Mouse (Mus musculus): ENCODE data around the gene Pacrg. TPM values are rescaled to one million over a fixed set of nuclear protein-coding genes. Genes with fewer than 3 reads are reported as not detected.

Gene Pacrg
- total RNA-seq, 2 experiments from 2014 or later: 10.6 to 13.6 TPM

DNA sequence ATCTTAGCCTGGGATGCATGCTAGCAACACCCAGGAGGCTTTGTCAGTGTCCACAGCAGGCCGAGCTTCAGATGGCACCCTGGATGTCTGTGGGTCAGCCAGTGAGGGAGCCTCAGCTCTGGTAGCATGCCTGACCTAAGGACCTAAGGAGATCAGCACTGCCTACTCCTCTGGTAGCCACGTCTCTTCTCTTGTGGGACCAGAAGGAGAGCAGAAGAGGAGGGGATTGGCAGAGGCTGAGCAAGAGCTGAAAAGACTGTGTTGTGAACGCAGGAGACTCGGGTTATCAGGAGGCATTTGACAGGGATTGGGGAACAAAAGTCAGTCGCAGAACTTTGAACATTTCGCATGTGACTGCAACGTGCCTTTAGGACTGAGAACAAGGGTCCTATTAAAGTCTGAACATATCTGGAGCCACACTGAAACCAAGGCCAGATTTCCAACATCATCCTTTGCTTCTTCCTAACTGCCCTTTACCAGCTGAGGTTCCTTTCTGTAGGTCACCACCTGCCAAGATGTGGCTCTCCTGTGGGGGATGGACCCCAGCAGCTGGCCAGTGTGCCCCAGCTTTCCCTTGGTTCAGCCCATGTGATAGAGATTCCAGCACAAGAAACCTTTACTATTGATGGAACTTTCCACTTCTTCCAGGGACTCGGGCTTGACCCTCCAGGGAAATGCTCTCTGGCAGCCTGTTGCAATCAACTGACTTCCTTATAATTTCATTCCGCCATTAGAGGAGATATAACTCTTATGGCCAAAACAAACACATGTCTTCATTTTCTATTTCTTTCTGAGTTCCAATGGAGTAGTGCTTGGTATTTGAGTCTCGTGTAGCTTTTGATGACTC, 329.0 kb downstream of the Pacrg start:
- no peak for DNase-seq (ENCODE audit: extremely low spot score in 1 of 2, low spot score in 2 of 2)
- intact Hi-C loops (cut with DNase I): loop anchor here (10.0 kb wide), 1 partner anchor 224 kb away; no protein-coding TSS in a partner anchor

DNA sequence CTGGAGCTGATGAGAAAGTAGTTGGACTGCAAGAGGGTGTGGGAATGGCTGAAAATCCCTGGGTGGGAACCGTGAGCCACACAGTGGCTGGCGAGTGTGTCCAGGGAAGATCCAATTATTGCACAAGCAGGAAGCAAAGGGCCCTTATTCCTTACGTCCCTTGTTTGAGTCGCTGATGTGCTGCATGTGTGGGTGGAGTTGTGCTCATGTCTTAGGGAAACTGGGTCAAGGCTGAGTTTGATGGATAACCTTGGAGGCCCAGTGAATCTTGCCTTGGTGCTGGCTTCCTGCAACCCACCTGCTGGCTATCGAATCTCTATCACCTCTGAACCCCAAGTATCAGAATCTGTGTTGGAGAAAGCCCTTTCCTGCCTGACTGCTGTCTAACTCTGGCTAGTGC, 329.6 kb downstream of the Pacrg start:
- DNase-seq (ENCODE audit: extremely low spot score in 1 of 2, low spot score in 2 of 2): no peak
- intact Hi-C loops (cut with DNase I): loop anchor here (10.0 kb wide), 1 partner anchor 224 kb away; no protein-coding TSS in a partner anchor

DNA sequence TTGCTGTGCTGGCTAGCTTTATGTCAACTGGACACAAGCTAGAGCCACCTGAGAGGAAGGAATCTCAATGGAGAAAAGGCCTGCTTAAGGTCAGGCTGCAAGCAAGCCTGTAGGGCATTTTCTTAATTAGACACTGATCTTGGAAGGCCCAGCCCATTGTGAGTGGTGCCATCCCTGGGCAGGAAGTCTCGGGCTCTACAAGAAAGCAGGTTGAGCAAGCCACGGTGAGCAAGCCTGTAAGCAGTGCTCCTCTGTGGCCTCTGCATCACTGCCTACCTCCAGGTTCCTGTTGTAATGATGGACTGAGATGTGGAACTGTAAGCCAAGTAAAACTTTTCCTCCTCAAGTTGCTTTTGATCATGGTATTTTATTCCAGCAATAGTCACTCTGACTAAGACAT, 332.0 kb downstream of the Pacrg start:
- intact Hi-C loops (cut with DNase I): no loop called here
- no peak for DNase-seq (ENCODE audit: extremely low spot score in 1 of 2, low spot score in 2 of 2)

DNA sequence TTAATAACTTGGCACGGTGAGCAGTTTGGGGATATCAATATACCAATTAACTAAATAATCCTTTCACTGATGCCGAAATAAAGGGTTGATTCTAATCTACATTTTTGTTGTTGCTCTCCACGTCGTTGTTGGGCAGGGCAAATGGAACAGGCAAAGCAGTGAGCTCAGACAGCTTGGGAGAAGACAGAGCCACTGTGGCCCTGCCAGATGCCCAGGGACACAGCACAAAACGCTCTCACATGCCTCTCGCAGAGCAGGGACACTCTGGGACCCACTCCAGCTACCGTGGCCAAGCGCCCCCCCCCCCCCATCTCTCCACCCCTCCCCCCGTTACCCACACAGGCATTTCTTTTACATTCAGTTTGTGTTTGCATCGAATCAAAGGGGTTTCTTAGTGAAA, 332.6 kb downstream of the Pacrg start:
- DNase-seq (ENCODE audit: extremely low spot score in 1 of 2, low spot score in 2 of 2): peak; percentile 53 to 66

DNA sequence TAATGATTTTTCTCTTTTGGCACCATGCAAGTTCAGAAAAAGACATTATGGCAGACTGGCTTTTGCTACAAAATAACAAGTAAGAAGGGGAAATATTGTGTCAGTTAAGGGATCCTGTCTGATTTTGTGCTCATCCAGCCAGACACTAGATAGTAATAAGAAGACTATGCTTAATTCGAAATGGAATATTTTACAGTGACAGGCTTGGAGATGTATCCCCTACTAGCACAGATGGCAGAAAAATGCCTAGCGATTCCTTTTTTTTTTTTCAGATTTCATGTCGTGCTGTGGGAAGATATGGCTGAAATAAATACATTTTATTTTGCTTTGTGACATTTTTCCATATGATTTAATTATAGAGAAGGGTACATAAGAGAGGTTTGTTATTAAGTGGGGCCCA, 333.2 kb downstream of the Pacrg start:
- no peak for DNase-seq (ENCODE audit: extremely low spot score in 1 of 2, low spot score in 2 of 2)
- intact Hi-C loops (cut with DNase I): no loop called here

More for the DNA sequence above, 332.6 kb downstream of the Pacrg start:
- intact Hi-C loops (cut with DNase I): no loop called here

DNA sequence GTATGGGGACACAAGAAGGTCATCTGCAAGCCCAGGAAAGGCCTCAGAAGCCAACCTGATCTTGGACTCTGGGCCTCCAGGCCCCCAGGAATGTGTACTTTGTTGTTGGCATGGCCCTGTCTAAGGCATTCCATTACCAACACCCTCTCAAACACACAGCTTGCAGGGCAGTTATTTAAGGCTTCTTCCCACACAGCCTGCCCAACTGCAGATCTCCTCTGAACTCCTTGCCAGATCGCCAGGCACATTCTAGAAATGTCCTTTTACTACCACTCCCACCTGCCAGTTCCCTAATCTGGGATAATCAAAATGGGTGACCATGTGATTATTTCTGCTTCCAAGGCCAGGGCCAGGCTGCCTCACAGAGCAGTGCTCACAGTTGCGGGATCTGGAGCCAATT, 338.7 kb downstream of the Pacrg start:
- intact Hi-C loops (cut with DNase I): no loop called here

DNA sequence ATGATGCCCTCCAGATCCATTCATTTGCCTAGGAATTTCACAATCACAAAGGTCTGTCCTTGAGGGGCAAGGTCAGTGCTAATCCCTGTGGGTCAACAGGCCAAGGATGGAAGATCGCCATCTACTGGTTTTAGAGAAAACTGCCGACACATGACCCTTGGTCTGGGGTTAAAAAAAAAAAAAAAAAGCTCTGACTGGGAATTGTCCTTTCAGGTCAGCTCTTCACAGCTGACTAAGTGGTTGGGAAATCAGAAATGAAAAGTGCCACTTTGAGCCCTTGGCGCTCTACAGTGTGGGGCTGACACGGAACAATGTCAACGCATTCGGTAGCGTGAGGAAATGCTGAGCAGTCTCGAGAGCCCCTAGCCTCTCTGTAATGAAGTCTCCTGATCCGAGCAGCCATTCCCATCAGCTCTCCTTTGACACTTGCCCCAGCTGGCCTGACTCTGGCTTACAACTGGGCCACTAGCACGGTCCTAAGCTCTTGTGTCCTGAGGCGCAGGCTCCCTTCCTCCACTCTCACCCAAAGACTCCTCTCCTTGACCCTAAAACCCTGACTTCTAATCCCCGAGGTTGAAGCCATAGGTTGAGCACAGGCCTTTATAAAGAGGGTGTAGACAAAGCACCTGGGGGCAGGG, 339.2 kb downstream of the Pacrg start:
- DNase-seq (ENCODE audit: extremely low spot score in 1 of 2, low spot score in 2 of 2): no peak

More for the DNA sequence above, 338.7 kb downstream of the Pacrg start:
- DNase-seq (ENCODE audit: extremely low spot score in 1 of 2, low spot score in 2 of 2): no peak

DNA sequence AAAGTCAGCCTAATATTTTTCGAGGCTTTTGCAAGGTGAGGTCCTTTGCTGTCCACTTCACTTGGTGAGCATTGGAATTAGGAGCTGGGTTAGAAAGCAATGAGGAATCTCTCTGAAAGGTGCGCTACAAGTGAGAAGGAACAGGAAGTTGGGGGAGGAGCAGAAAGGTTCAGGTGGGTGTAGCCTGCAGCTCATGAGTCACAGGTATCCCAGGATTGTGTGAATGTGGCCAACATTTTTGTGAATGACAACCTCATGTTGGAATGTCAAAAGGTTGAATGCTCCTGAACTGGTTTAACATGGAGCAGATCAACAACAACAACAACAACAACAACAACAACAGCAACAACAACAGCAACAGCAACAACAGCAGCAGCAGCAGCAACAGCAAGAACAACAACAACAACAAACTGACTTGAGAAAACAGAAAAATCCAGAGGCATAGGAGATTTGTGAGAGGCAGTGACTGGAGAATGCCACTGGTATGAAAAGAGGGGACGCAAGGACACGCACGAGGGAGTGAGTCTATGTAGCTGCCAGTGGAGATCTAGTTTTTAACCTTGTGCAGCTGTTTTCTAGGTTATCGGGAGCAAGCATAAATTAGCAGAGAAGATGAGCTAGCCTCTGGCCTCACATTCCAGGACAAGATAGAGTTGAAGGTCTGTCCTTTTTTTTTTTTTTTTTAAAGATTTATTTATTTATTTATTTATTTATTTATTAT, 341.0 kb downstream of the Pacrg start:
- no peak for DNase-seq (ENCODE audit: extremely low spot score in 1 of 2, low spot score in 2 of 2)
- intact Hi-C loops (cut with DNase I): loop anchor here (5.0 kb wide), 1 partner anchor 742 kb away; no protein-coding TSS in a partner anchor

More for the DNA sequence above, 339.2 kb downstream of the Pacrg start:
- intact Hi-C loops (cut with DNase I): no loop called here

DNA sequence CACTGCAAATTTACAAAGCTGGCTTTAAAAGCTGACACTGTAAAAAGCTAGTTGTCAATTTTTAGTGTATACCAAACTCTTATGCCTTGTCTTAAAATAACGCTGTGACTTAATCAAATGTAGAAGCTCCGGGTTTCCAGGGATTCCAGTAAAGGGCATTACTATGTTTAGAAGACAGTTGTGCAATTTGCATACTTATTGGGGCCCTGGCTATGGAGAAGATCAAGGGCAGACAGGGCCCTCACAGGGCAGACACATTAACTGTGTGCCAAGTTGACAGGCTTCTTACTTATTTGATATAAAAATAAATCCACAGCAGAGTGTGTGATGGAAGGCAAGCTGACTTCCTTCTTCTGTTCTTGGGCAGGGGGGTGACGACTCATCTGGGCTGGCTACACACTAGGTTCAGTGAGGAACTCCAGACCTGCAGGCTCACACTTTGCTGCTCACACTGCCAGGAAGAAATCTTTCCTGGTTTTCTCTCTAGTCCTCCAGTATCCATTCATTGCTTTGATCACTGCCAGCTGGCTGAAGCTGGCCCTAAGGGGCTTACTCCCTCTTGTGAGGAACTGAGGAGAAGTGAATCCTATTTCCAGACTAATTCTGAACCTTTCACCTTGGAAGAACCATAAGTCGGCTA, 342.2 kb downstream of the Pacrg start:
- DNase-seq (ENCODE audit: extremely low spot score in 1 of 2, low spot score in 2 of 2): no peak
- intact Hi-C loops (cut with DNase I): loop anchor here (5.0 kb wide), 1 partner anchor 741 kb away; no protein-coding TSS in a partner anchor

DNA sequence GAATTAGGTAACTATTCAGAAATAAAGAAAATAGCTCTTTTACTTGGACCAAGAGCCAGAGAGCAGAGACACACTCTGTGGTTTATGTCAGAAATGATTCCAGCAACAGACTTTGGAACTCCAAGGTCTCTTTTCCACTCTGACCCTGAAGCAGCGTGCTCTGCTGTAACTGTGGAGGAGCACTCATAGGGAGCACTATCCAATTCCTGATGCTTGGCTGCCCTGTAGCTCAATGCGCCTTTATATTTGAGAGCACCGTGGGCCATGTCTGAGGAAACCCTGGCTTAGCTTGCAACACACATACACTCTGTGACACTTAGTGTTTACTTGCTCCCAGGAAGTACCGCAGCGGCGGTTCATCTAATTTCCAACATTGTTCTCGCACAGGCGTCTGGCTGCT, 344.0 kb downstream of the Pacrg start:
- DNase-seq (ENCODE audit: extremely low spot score in 1 of 2, low spot score in 2 of 2): no peak
- intact Hi-C loops (cut with DNase I): loop anchor here (5.0 kb wide), 1 partner anchor 739 kb away; no protein-coding TSS in a partner anchor

DNA sequence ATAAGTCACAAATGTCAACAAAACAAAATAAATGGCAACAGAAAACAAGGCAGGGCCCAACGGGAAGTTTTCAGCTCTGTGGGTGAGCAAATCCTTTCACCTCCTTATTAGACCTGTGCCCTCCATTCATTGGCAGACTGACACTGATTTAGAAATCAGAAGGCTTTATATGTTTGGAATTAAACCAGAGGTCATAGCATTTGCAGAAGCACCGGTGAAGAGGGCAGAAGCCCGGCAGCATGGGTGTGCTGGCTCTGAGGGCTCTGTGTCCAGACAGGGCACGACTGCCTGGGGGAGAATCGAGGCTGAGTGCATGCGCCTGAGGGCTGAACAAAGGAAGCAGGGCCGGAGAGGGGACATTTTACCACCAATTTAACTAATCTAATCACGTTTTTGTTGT, 344.5 kb downstream of the Pacrg start:
- intact Hi-C loops (cut with DNase I): loop anchor here (5.0 kb wide), 1 partner anchor 738 kb away; no protein-coding TSS in a partner anchor

DNA sequence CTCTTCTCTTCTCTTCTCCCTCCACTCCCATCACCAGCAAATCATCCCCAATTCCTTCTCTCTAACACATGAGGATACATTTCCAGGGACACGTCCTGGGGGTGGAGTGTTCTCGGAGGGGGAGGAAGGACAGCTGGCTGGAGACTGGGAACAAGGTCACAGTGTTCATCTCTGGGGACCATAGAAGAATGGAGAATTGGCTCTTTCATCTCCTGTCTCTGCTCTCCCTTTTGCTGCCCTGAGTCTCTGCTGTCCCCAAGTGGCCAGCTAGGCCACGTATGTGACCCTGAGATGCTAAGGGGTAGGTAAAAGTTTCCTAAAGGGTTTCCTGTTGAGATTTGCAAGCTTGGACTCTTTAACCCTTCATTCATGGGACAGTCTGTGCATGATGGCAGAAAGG, 347.0 kb downstream of the Pacrg start:
- intact Hi-C loops (cut with DNase I): loop anchor here (2.0 to 5.0 kb wide), 2 partner anchors 91 to 174 kb away; partner anchors contain the start of gene Qk
- peak; percentile 39 to 69 for DNase-seq (ENCODE audit: extremely low spot score in 1 of 2, low spot score in 2 of 2)

More for the DNA sequence above, 344.5 kb downstream of the Pacrg start:
- no peak for DNase-seq (ENCODE audit: extremely low spot score in 1 of 2, low spot score in 2 of 2)

DNA sequence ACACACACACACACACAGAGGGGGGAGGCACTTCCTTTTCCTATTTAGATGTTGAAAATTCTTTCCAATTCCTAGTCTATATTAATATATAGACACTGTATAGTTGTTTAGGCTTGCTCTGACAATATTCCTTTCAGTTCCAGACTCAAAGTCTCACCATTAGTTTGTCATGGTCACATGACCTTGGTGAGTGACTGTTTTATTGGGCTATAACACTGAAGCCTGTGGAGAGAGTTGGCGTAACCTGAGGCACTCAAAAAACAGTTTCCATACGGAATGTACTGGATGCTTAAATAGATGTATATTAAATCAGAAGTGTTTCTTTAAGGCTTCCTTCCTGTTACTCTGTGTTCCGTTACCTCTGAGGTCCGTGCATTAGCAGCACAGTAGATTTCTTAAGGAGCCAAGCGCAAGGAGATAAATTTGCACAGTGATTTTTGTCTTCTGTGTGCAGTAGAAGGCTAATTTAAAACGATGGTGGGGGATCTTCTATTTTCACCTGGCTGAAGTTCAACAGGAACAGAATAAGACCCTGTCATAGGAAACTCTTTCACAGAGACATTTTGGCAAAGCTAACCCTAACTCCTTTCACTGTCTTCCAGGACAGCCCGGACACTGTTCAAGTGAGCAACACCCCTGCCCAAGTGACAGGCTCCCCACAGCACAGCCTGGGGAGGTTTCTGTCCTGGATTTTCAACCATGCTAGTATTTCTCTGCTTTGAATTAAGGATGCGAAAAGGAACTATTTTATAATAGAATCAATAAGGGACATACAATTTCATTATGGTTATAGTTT, 349.5 kb downstream of the Pacrg start:
- DNase-seq (ENCODE audit: extremely low spot score in 1 of 2, low spot score in 2 of 2): no peak
- intact Hi-C loops (cut with DNase I): loop anchor here (5.0 kb wide), 1 partner anchor 88 kb away; no protein-coding TSS in a partner anchor

DNA sequence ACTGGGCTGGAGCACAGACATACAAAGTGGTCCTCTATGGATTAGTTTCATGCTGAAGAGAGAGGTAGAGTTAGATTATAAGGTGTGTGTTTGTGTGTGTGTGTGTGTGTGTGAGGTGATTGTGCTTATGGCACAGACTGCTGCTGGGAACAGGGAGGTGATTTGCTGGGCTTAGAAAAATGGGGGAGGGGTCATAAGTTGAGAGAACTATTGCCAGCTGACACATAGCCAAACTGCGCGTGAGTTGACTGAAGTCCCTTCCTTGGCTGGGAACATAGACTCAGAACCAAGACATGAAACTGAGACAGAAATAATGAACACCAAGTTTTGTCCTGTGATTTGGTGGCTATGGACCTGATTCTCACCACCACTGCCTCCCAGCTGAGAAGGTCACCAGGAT, 351.2 kb downstream of the Pacrg start:
- intact Hi-C loops (cut with DNase I): no loop called here
- no peak for DNase-seq (ENCODE audit: extremely low spot score in 1 of 2, low spot score in 2 of 2)

DNA sequence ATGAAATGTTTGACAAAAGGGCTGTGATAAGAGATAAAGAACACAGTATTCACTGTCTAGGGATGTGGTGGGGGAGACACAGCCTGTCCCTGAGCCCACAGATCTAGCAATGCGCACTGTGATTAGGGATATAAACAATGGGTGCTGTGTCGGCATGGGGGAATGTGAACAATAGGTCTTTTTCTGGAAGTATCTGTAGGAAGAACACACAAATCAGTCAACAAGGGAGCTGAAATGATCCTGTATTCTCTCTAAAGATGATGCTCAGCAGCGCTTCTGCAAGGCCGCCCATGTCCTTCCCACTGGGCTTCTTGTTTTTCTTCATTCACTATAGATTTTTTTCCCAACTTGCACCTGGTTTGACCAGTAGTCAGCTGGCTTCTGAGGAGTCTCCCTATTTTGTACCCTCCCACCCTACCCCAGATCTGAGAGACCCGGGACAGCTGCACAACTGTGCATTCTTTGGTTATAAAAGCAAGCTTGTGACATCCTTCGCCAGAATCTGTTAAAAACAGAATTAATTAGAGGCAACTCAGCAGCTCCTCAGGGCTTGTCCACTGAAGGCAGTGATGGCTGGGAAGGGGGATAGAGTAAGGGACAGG, 356.1 kb downstream of the Pacrg start:
- intact Hi-C loops (cut with DNase I): no loop called here
- DNase-seq (ENCODE audit: extremely low spot score in 1 of 2, low spot score in 2 of 2): no peak

DNA sequence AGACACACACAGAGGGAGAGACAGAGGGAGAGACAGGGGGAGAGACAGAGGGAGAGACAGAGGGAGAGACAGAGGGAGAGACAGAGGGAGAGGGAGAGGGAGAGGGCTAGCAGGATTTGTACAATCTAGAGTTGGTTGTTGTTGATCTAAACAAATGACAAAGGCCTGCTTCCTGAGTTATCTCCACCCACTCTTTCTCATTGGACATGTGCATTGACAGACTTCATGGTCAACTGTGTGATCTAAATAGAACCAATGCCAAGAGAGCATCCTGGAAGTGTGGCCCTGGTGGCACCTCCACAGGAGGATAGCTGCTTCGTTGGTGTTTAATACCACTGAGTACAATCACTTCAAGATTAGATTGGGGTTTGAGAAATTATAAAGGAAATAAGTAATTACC, 359.0 kb downstream of the Pacrg start:
- intact Hi-C loops (cut with DNase I): no loop called here
- DNase-seq (ENCODE audit: extremely low spot score in 1 of 2, low spot score in 2 of 2): no peak

DNA sequence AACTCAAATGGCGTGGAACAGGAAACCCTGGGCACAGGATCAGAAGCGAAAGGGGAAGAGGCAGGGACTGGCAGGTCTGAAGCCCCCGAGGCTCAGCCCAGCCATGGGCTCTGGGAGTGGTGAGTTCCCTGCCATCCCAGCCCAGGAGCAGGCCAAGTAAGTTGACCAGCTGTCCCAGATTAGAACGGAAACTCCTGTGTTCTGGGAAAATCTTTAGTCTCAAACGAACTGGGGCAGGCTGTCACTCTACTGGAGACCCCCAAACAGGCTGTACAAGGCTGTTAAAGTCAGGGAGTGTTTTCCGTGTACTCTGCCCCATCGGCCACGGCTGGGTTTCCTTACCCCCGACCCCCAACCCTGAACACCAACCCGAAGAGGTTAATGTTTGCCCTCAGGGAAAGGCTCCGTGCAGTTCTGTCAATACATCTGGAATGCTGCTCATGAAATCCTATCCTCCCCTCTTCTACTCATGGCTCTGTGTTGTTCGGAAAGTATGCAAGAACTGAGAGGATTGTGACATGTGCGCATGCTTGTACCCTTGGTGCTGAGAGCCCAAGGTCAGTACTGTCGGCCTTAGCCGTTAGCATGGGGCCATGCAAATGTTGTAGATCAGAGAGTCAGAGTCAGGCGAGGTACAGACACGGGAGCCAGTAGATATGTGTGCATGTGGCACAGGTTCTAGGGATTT, 360.9 kb downstream of the Pacrg start:
- intact Hi-C loops (cut with DNase I): no loop called here
- no peak for DNase-seq (ENCODE audit: extremely low spot score in 1 of 2, low spot score in 2 of 2)

Data from left cerebral cortex, postnatal 10 days (tissue).